Mouse (Mus musculus) naive thymus-derived CD4-positive, alpha-beta T cell, adult 2 months (primary cell): ENCODE data around the gene Hacd2.

Experiments
- DNase-seq: peaks from one replicate; pipeline ENCODE4 v3.0.0-alpha.2; 2011; ENCODE audit warnings: low read depth

Hacd2 gene

GRCm38 (mm10) chr16:35055194-35055506, 32.9 kb downstream of the Hacd2 start:
- DNase-seq: no peak

- no peak for DNase-seq
Measured at GRCm38 (mm10) chr16:35055861-35056260, 33.6 kb downstream of the Hacd2 start.

GRCm38 (mm10) chr16:35056306-35056705, 34.1 kb downstream of the Hacd2 start:
- DNase-seq: peak; percentile 35

- no peak for DNase-seq
Measured at GRCm38 (mm10) chr16:35056786-35057185, 34.6 kb downstream of the Hacd2 start.

GRCm38 (mm10) chr16:35061017-35061416, 38.8 kb downstream of the Hacd2 start:
- no peak for DNase-seq

GRCm38 (mm10) chr16:35065724-35066123, 43.5 kb downstream of the Hacd2 start:
- DNase-seq: no peak

GRCm38 (mm10) chr16:35067095-35067494, 44.9 kb downstream of the Hacd2 start:
- no peak for DNase-seq

GRCm38 (mm10) chr16:35067631-35068030, 45.4 kb downstream of the Hacd2 start:
- DNase-seq: no peak

- no peak for DNase-seq
Measured at GRCm38 (mm10) chr16:35068886-35069285, 46.7 kb downstream of the Hacd2 start.

GRCm38 (mm10) chr16:35074436-35074835, 52.2 kb downstream of the Hacd2 start:
- DNase-seq: no peak

GRCm38 (mm10) chr16:35075643-35076042, 53.4 kb downstream of the Hacd2 start:
- DNase-seq: no peak

- DNase-seq: no peak
Measured at GRCm38 (mm10) chr16:35093500-35093899, 71.3 kb downstream of the Hacd2 start.

GRCm38 (mm10) chr16:35097870-35098530, 75.8 kb downstream of the Hacd2 start:
- DNase-seq: no peak

- DNase-seq: no peak
Measured at GRCm38 (mm10) chr16:35101751-35102420, 79.7 kb downstream of the Hacd2 start.

GRCm38 (mm10) chr16:35102866-35103620, 80.8 kb downstream of the Hacd2 start:
- no peak for DNase-seq

GRCm38 (mm10) chr16:35107985-35108384, 85.8 kb downstream of the Hacd2 start:
- no peak for DNase-seq

GRCm38 (mm10) chr16:35109156-35109555, 86.9 kb downstream of the Hacd2 start:
- DNase-seq: no peak

- no peak for DNase-seq
Measured at GRCm38 (mm10) chr16:35109656-35110291, 87.5 kb downstream of the Hacd2 start.

- DNase-seq: peak; percentile 61
Measured at GRCm38 (mm10) chr16:35110410-35111142, 88.3 kb downstream of the Hacd2 start.

GRCm38 (mm10) chr16:35111143-35111620, 89.0 kb downstream of the Hacd2 start:
- DNase-seq: no peak

GRCm38 (mm10) chr16:35113496-35113895, 91.3 kb downstream of the Hacd2 start:
- no peak for DNase-seq
